Mouse (Mus musculus) embryonic facial prominence, embryonic 10.5 days (tissue): ENCODE measurements at regions not wholly inside any gene's neighbourhood (a gene's known extent, or its start where the extent isn't known, plus 50 kb on each side); places are given as distances from the start of the nearest gene placed in this dataset.
A peak's percentile ranks its signal among the peaks of the same experiment; 100 is the strongest.

ENCODE experiments used
- DNase-seq: peaks from one replicate; pipeline ENCODE4 v3.0.0-alpha.2; 2017; ENCODE audit warnings: low spot score
- H3K27ac ChIP-seq: fragments of 300-500 bp; sonication (generic); replicated peaks from 2 replicates; pipeline ENCODE4 v1.5.1; 2016; ENCODE audit warnings: mild to moderate bottlenecking
- H3K27me3 ChIP-seq: fragments of 300-500 bp; sonication (generic); replicated peaks from 2 replicates; pipeline ENCODE4 v1.6.1; 2016; ENCODE audit warnings: low read depth, mild to moderate bottlenecking; ENCODE audit not compliant: poor library complexity, severe bottlenecking
- H3K36me3 ChIP-seq: fragments of 300-500 bp; sonication (generic); replicated peaks from 2 replicates; pipeline ENCODE4 v1.6.1; 2016; ENCODE audit warnings: mild to moderate bottlenecking, moderate library complexity
- H3K4me1 ChIP-seq: fragments of 300-500 bp; sonication (generic); 2 replicates; pipeline ENCODE4 v1.6.1; 2016
- H3K4me3 ChIP-seq: fragments of 300-500 bp; sonication (generic); 2 replicates; pipeline ENCODE4 v1.5.1; 2016; ENCODE audit warnings: mild to moderate bottlenecking, moderate library complexity
- H3K9me3 ChIP-seq: fragments of 300-500 bp; sonication (generic); 2 replicates; pipeline ENCODE4 v1.6.1; 2016; ENCODE audit warnings: mild to moderate bottlenecking
- WGBS: fragments of 180-500 bp; shearing (Covaris S2); methylation state at CpG from one replicate; pipeline ENCODE4 v1.1.7; 2016; 5-methylcytosine and 5-hydroxymethylcytosine counted together

DNA sequence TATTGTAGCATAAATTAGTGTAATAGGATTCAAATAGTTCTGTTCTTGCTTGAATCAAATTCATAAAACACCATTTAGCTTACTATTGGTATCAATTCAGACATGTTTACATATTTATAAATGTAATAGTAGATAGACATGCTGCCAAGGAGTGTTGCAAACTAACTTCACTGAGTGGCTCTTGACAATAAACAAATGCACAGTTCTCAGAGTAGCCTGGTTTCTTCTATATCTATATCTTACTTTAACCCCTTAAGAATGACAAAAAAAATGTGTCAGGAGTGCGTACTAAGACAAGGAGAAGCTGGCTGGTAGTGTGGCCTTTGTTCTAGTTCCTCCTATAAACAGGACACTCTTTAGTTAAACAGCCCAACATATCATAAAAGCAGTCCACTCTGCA is 213.0 kb upstream of the Nrsn1 start:
- no peak for DNase-seq
- no peak overlapping the region for H3K4me3 ChIP-seq
- no peaks in the 10 kb centered on the region for H3K4me1 ChIP-seq
- no peaks in the 10 kb centered on the region for H3K27me3 ChIP-seq
- 79% methylated on average over 1 of the region's 1 CpGs for WGBS
- no peaks in the 10 kb centered on the region for H3K36me3 ChIP-seq
- no peak overlapping the region for H3K27ac ChIP-seq
- no peaks in the 10 kb centered on the region for H3K9me3 ChIP-seq

DNA sequence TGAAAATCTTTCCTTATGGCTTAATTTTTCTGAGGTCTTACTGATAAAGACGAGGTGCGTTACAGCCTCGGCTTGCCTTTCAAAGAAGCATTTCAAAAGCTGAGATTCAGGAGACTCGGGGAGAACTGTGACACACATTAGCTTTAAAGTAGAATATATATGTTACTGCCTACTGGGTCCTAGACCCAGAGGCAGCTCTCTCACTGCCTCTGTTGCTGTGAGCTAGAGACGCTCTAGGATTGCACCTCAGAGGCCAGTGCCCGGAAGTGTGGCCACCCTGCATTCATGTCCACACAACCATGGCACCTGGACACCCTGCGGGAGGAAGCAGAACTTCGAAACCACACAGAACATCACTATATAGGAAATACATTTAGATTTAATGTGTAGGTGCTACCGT is 181.6 kb upstream of the Nrsn1 start:
- Histone ChIP-seq H3K27ac (no peak overlapping the region), H3K36me3 (no peaks in the 10 kb centered on the region), H3K9me3 (no peaks in the 10 kb centered on the region), H3K27me3 (no peaks in the 10 kb centered on the region), H3K4me1 (peaks cover 4% of the 10 kb centered on the region; the same call in 1 of the 2 replicates), H3K4me3 (no peak overlapping the region)
- WGBS, result 75% methylated on average over 9 of the region's 9 CpGs
- no peak for DNase-seq

DNA sequence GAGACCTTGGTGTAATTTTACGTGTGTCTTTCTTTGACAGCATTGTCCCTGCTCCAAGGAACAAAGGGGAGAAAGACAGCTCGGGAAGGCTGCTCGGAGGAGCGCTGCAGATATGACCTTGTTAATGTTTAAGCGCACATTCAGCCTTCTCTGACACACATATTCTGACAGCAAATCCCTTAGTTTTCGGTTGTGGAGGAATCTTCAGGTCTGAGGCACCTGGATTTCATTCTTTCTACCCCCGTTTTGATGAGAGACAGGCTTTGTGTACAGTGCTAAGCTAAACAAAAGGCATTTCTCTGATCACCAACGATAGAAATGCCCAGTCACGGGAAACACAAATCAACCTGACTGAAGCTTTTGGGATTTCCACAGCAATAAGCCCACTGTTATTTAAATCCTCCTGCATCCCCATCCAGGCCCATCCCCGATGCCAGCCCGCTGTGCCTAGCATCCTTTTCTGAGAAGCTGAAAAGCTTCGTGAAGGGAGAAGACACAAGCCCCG is 181.1 kb upstream of the Nrsn1 start:
- Histone ChIP-seq H3K4me3 (no peak overlapping the region), H3K4me1 (peaks cover 4% of the 10 kb centered on the region; the same call in 1 of the 2 replicates), H3K9me3 (no peaks in the 10 kb centered on the region), H3K36me3 (no peaks in the 10 kb centered on the region), H3K27ac (no peak overlapping the region), H3K27me3 (no peaks in the 10 kb centered on the region)
- DNase-seq, result no peak
- WGBS, result 28% methylated on average over 13 of the region's 13 CpGs

GRCm38 (mm10) chr13:25429701-25430418 is 159.6 kb upstream of the Nrsn1 start:
- no peaks in the 10 kb centered on the region for H3K4me1 ChIP-seq
- DNase-seq, result no peak
- no peak overlapping the region for H3K4me3 ChIP-seq
- H3K36me3 ChIP-seq, result no peaks in the 10 kb centered on the region
- WGBS, result 81% methylated on average over 6 of the region's 6 CpGs
- no peak overlapping the region for H3K27ac ChIP-seq
- no peaks in the 10 kb centered on the region for H3K9me3 ChIP-seq
- no peaks in the 10 kb centered on the region for H3K27me3 ChIP-seq

GRCm38 (mm10) chr13:25403182-25403795 is 133.0 kb upstream of the Nrsn1 start:
- peak; percentile 17 for DNase-seq
- H3K4me1 ChIP-seq, result peaks cover 22% of the 10 kb centered on the region
- H3K36me3 ChIP-seq, result no peaks in the 10 kb centered on the region
- H3K9me3 ChIP-seq, result no peaks in the 10 kb centered on the region
- 69% methylated on average over 3 of the region's 3 CpGs for WGBS
- no peaks in the 10 kb centered on the region for H3K27me3 ChIP-seq
- no peak overlapping the region for H3K27ac ChIP-seq
- H3K4me3 ChIP-seq, result no peak overlapping the region

- Histone ChIP-seq H3K4me1 (peaks cover 22% of the 10 kb centered on the region), H3K27ac (0 out of 2 replicates have a peak overlapping the region, but pooled peaks have one; percentile 40), H3K4me3 (no peak overlapping the region), H3K36me3 (no peaks in the 10 kb centered on the region), H3K27me3 (no peaks in the 10 kb centered on the region), H3K9me3 (no peaks in the 10 kb centered on the region)
- DNase-seq, result no peak
- 56% methylated on average over 2 of the region's 2 CpGs for WGBS
Observed at GRCm38 (mm10) chr13:25402691-25403090, 132.4 kb upstream of the Nrsn1 start.

GRCm38 (mm10) chr13:25401936-25402504 is 131.7 kb upstream of the Nrsn1 start:
- peak; percentile 25 for DNase-seq
- Histone ChIP-seq H3K9me3 (no peaks in the 10 kb centered on the region), H3K36me3 (no peaks in the 10 kb centered on the region), H3K4me3 (no peak overlapping the region), H3K27ac (0 out of 2 replicates have a peak overlapping the region, but pooled peaks have one; percentile 19), H3K27me3 (no peaks in the 10 kb centered on the region), H3K4me1 (peaks cover 22% of the 10 kb centered on the region)
- 61% methylated on average over 9 of the region's 9 CpGs for WGBS

- no peak overlapping the region for H3K27ac ChIP-seq
- H3K4me1 ChIP-seq, result no peaks in the 10 kb centered on the region
- H3K4me3 ChIP-seq, result no peak overlapping the region
- 72% methylated on average over 5 of the region's 5 CpGs for WGBS
- H3K9me3 ChIP-seq, result peaks cover 3% of the 10 kb centered on the region; the same call in 1 of the 2 replicates
- no peak for DNase-seq
- no peaks in the 10 kb centered on the region for H3K36me3 ChIP-seq
- no peaks in the 10 kb centered on the region for H3K27me3 ChIP-seq
Observed at GRCm38 (mm10) chr13:25392770-25393290, 122.5 kb upstream of the Nrsn1 start.

DNA sequence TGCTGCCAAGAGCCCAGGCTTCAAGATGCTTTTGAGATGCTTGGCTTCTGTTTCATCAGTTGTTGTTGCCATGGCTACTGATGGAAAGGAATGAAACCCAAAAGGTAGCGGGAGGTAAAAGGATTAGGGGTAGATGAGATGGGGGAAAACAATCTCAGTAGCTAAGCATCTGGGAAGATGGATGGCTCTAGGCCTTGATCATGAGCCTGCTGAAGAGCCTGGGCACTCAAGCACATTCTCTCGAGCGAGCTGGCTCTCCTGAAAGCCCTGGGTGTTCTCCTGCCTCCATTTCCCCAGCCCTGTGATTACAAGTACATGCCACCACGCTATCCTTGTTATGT is 92.3 kb upstream of the Nrsn1 start:
- Histone ChIP-seq H3K27ac (no peak overlapping the region), H3K4me1 (0 out of 2 replicates have a peak, but pooled peaks cover 2% of the 10 kb centered on the region), H3K27me3 (no peaks in the 10 kb centered on the region), H3K4me3 (no peak overlapping the region), H3K9me3 (no peaks in the 10 kb centered on the region), H3K36me3 (no peaks in the 10 kb centered on the region)
- DNase-seq, result no peak
- 74% methylated on average over 4 of the region's 4 CpGs for WGBS

- no peaks in the 10 kb centered on the region for H3K27me3 ChIP-seq
- H3K27ac ChIP-seq, result no peak overlapping the region
- DNase-seq, result no peak
- H3K4me1 ChIP-seq, result no peaks in the 10 kb centered on the region
- no peaks in the 10 kb centered on the region for H3K9me3 ChIP-seq
- H3K36me3 ChIP-seq, result no peaks in the 10 kb centered on the region
- 68% methylated on average over 7 of the region's 7 CpGs for WGBS
- H3K4me3 ChIP-seq, result no peak overlapping the region
Observed at GRCm38 (mm10) chr13:25361850-25362626, 91.7 kb upstream of the Nrsn1 start.

DNA sequence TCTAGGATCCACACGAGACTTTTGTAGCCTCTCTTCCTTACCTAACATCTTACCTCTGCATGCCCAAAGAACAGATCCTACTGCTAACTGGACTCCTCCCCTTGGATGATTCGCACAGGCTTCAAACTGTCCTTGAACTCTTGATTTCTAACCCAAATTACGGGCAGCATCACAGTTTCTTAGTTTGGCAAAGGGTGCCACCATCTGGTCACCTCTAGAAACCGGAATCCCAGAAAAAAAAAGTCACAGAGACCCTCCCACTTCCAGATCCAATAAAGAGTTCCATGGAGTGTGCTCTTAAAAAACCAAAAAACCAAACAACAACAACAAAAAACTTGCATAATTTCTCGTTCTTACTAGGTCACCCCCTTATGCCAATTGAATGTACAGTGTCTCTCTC is 77.3 kb upstream of the Nrsn1 start:
- WGBS, result 53% methylated on average over 5 of the region's 5 CpGs
- no peak for DNase-seq
- no peaks in the 10 kb centered on the region for H3K36me3 ChIP-seq
- no peak overlapping the region for H3K4me3 ChIP-seq
- H3K27me3 ChIP-seq, result no peaks in the 10 kb centered on the region
- no peak overlapping the region for H3K27ac ChIP-seq
- H3K9me3 ChIP-seq, result no peaks in the 10 kb centered on the region
- H3K4me1 ChIP-seq, result no peaks in the 10 kb centered on the region

- no peak overlapping the region for H3K27ac ChIP-seq
- no peak for DNase-seq
- no peak overlapping the region for H3K4me3 ChIP-seq
- no peaks in the 10 kb centered on the region for H3K27me3 ChIP-seq
- no peaks in the 10 kb centered on the region for H3K9me3 ChIP-seq
- H3K4me1 ChIP-seq, result no peaks in the 10 kb centered on the region
- WGBS, result 88% methylated on average over 6 of the region's 6 CpGs
- H3K36me3 ChIP-seq, result no peaks in the 10 kb centered on the region
Observed at GRCm38 (mm10) chr13:25343309-25343708, 73.0 kb upstream of the Nrsn1 start.
